ENCODE assay signal across 9 mouse cellular contexts in the genomic region with DNA sequence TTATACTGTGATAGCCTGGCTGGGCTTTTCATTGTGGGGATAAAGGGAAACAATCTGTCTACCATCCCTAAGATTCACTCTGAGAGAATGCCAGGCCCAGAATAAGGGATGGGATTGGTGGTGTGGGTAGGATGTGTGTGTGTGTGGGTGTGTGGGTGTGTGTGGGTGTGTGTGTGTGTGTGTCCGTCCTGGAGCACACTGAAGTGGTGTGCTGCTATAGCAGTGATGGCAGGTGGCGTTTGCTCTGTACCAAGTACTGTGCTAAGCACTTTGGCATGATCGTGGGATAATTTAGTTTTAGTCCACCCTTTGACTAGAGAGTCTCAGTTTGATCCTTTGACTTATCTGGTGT. TPM values are rescaled to one million over a fixed set of nuclear protein-coding genes. Genes with fewer than 3 reads are reported as not detected.
DNase-seq lines count a peak whose midpoint lies in the region; ATAC-seq and TF ChIP-seq lines count a peak whose summit lies in the region.
"Had no signal": no experiment of that assay in that cellular context is flagged by ENCODE, and none has a peak within 500 bp of the region (broad histone marks: within the 10 kb centered on the region; RNA-seq: fewer than 3 reads in every experiment).

No protein-coding gene starts in this region.

- no peaks in the 10 kb centered on the region for H3K27me3 ChIP-seq in lung, embryonic 16.5 days (ENCODE audit: control insufficient read depth, insufficient read depth, low read depth, low read length)
- no peaks in the 10 kb centered on the region for H3K27me3 ChIP-seq in forebrain, embryonic 13.5 days
- H3K27me3 ChIP-seq in intestine, postnatal 0 days (replicated peaks; ENCODE audit: control insufficient read depth, insufficient read depth, low read length) = no peaks in the 10 kb centered on the region
- no peaks in the 10 kb centered on the region for H3K27me3 ChIP-seq in small intestine, adult 2 months (ENCODE audit: control insufficient read depth, insufficient read depth, low read length)
- H3K27me3 ChIP-seq in kidney, embryonic 14.5 days (ENCODE audit: control insufficient read depth, insufficient read depth, low read length) = no peaks in the 10 kb centered on the region

- TF ChIP-seq CTCF in lung, adult 2 months (IDR thresholded peaks at IDR 0.05; ENCODE audit: insufficient read depth, low read length) = no peak
- TF ChIP-seq CTCF in intestine, postnatal 0 days (IDR thresholded peaks at IDR 0.05; ENCODE audit: low read depth) = no peak
- TF ChIP-seq CTCF in small intestine, adult 2 months (IDR thresholded peaks at IDR 0.05; ENCODE audit: extremely low read depth, insufficient read length, insufficient replicate concordance, low read depth, low read length) = no peak

- H3K4me1 ChIP-seq in lung, embryonic 16.5 days (replicated peaks; ENCODE audit: control insufficient read depth, insufficient read depth, low read length) = peaks cover 37% of the 10 kb centered on the region
- peaks cover 20% of the 10 kb centered on the region for H3K4me1 ChIP-seq in lung, adult 2 months (ENCODE audit: control insufficient read depth, insufficient read depth, low read length)
- peaks cover 52% of the 10 kb centered on the region for H3K4me1 ChIP-seq in forebrain, embryonic 13.5 days
- peaks cover 25% of the 10 kb centered on the region for H3K4me1 ChIP-seq in intestine, postnatal 0 days (replicated peaks; ENCODE audit: control insufficient read depth, insufficient read depth, low read length)
- peaks cover 57% of the 10 kb centered on the region for H3K4me1 ChIP-seq in small intestine, adult 2 months (ENCODE audit: control insufficient read depth, insufficient read depth, insufficient read length, low read length)
- peaks cover 29% of the 10 kb centered on the region; the same call in 1 of the 2 replicates for H3K4me1 ChIP-seq in kidney, embryonic 14.5 days (ENCODE audit: control insufficient read depth, insufficient read depth, low read length)

- no peak overlapping the region for H3K9ac ChIP-seq in lung, embryonic 16.5 days (ENCODE audit: low read length)
- H3K9ac ChIP-seq in forebrain, embryonic 13.5 days = no peak overlapping the region
- H3K9ac ChIP-seq in intestine, postnatal 0 days (ENCODE audit: low read depth, low read length) = no peak overlapping the region
- H3K9ac ChIP-seq in kidney, embryonic 14.5 days (ENCODE audit: low read depth, low read length) = no peak overlapping the region

- no peak overlapping the region for H3K4me3 ChIP-seq in lung, embryonic 16.5 days (ENCODE audit: low read length)
- no peak overlapping the region for H3K4me3 ChIP-seq in lung, adult 2 months (replicated peaks; ENCODE audit: extremely low read depth, low read depth, low read length)
- no peak overlapping the region for H3K4me3 ChIP-seq in forebrain, embryonic 13.5 days
- H3K4me3 ChIP-seq in intestine, postnatal 0 days (ENCODE audit: low read depth, low read length) = no peak overlapping the region
- H3K4me3 ChIP-seq in small intestine, adult 2 months (ENCODE audit: low read depth, low read length) = no peak overlapping the region
- H3K4me3 ChIP-seq in kidney, embryonic 14.5 days (ENCODE audit: low read length) = no peak overlapping the region

- peak; percentile 11; the same call in 1 of the 2 replicates for ATAC-seq in lung, embryonic 16.5 days (ENCODE audit: low read depth)
- no peak for ATAC-seq in forebrain, embryonic 13.5 days
- ATAC-seq in intestine, postnatal 0 days = no peak
- no peak for ATAC-seq in kidney, embryonic 14.5 days (ENCODE audit: low FRiP score, low TSS enrichment)

- peak overlapping the region; percentile 92 for H3K27ac ChIP-seq in lung, embryonic 16.5 days (ENCODE audit: low read length)
- peak overlapping the region; percentile 70 for H3K27ac ChIP-seq in forebrain, embryonic 13.5 days
- H3K27ac ChIP-seq in intestine, postnatal 0 days (ENCODE audit: low read depth, low read length) = peak overlapping the region; percentile 71
- H3K27ac ChIP-seq in small intestine, adult 2 months (ENCODE audit: insufficient read depth, low read depth, low read length) = peak overlapping the region; percentile 90
- no peak overlapping the region; the same call in 1 of the 2 replicates for H3K27ac ChIP-seq in kidney, embryonic 14.5 days (ENCODE audit: low read depth, low read length)

- no peak overlapping the region for H3K4me2 ChIP-seq in lung, embryonic 16.5 days (ENCODE audit: low read depth, low read length)
- no peak overlapping the region for H3K4me2 ChIP-seq in forebrain, embryonic 13.5 days
- H3K4me2 ChIP-seq in intestine, postnatal 0 days (replicated peaks; ENCODE audit: low read depth) = no peak overlapping the region
- no peak overlapping the region for H3K4me2 ChIP-seq in kidney, embryonic 14.5 days (replicated peaks; ENCODE audit: low read depth, low read length)

- no peaks in the 10 kb centered on the region for H3K36me3 ChIP-seq in lung, embryonic 16.5 days (ENCODE audit: control insufficient read depth, insufficient read depth, low read length)
- peaks cover 3% of the 10 kb centered on the region; the same call in 1 of the 2 replicates for H3K36me3 ChIP-seq in forebrain, embryonic 13.5 days (ENCODE audit: poor library complexity, severe bottlenecking)
- H3K36me3 ChIP-seq in intestine, postnatal 0 days (ENCODE audit: control insufficient read depth, insufficient read depth) = 0 out of 2 replicates have a peak, but pooled peaks cover 4% of the 10 kb centered on the region
- peaks cover 3% of the 10 kb centered on the region; the same call in 1 of the 2 replicates for H3K36me3 ChIP-seq in small intestine, adult 2 months (ENCODE audit: control insufficient read depth, insufficient read depth, low read length)
- no peaks in the 10 kb centered on the region for H3K36me3 ChIP-seq in kidney, embryonic 14.5 days (ENCODE audit: control insufficient read depth, insufficient read depth, low read length)

- no peak for TF ChIP-seq POLR2A in lung, adult 2 months (IDR thresholded peaks at IDR 0.05; ENCODE audit: borderline replicate concordance, extremely low read depth, low read depth, low read length)
- no peak for TF ChIP-seq POLR2A in small intestine, adult 2 months (IDR thresholded peaks at IDR 0.05; ENCODE audit: low read depth, low read length)

- 52% methylated on average over 3 of the region's 3 CpGs for WGBS in lung, embryonic 16.5 days
- 57% methylated on average over 3 of the region's 3 CpGs for WGBS in lung, adult 2 months
- WGBS in forebrain, embryonic 13.5 days = 74% methylated on average over 3 of the region's 3 CpGs
- 50% methylated on average over 3 of the region's 3 CpGs for WGBS in intestine, postnatal 0 days
- 41% methylated on average over 3 of the region's 3 CpGs for WGBS in small intestine, adult 2 months
- WGBS in kidney, embryonic 14.5 days = 81% methylated on average over 3 of the region's 3 CpGs

- DNase-seq in lung, adult 2 months = no peak
- no peak for DNase-seq in right cerebral cortex, postnatal 10 days (ENCODE audit: low spot score in 2 of 2)
- no peak for DNase-seq in MN1 (ENCODE audit: low spot score)
- DNase-seq: right cerebral cortex, postnatal 4 days had no signal

- no peaks in the 10 kb centered on the region for H3K9me3 ChIP-seq in lung, embryonic 16.5 days (ENCODE audit: control insufficient read depth, low read length)
- H3K9me3 ChIP-seq in forebrain, embryonic 13.5 days (replicated peaks) = no peaks in the 10 kb centered on the region
- no peaks in the 10 kb centered on the region for H3K9me3 ChIP-seq in intestine, postnatal 0 days (ENCODE audit: control insufficient read depth)
- H3K9me3 ChIP-seq in kidney, embryonic 14.5 days (ENCODE audit: control insufficient read depth, low read length) = no peaks in the 10 kb centered on the region

RNA-seq across cellular contexts. Expression of a gene that starts 40.6 kb away (rescaled TPM):
- polyA plus RNA-seq in lung, embryonic 16.5 days (2015; fragmentation: Nextera tagmentation; extraction: Ambion mirVana) = 27.1 and 29.2 TPM in 2 replicates
- 73.9 and 88.5 TPM in 2 replicates for polyA plus RNA-seq in lung, adult 2 months (2012; rRNA removed)
- polyA plus RNA-seq in forebrain, embryonic 13.5 days (2015; fragmentation: Nextera tagmentation; extraction: Ambion mirVana) = 49.7 and 49.9 TPM in 2 replicates
- 16.3 and 17.2 TPM in 2 replicates for polyA plus RNA-seq in intestine, postnatal 0 days (2015; fragmentation: Nextera tagmentation; extraction: Ambion mirVana)
- 55.4 and 99.8 TPM in 2 replicates for polyA plus RNA-seq in small intestine, adult 2 months (2012; rRNA removed)
- 10.8 and 15.4 TPM in 2 replicates for polyA plus RNA-seq in kidney, embryonic 14.5 days (2014; fragmentation: Nextera tagmentation; extraction: Ambion mirVana)
